Mouse (Mus musculus) testis, adult 2 months (tissue): Measurements from ENCODE around the gene Ccdc142.

Experiments
- CTCF ChIP-seq: fragments of 200-500 bp; IDR thresholded peaks from 2 replicates; pipeline ENCODE4 v1.5.1; 2012; ENCODE audit warnings: low read depth, mild to moderate bottlenecking, inconsistent platforms, low read length, moderate library complexity; ENCODE audit not compliant: control insufficient read depth, insufficient read depth, insufficient replicate concordance
- POLR2A ChIP-seq: fragments of 200-500 bp; IDR thresholded peaks from 2 replicates; pipeline ENCODE4 v1.6.1; 2012; ENCODE audit warnings: low read depth, mild to moderate bottlenecking, inconsistent platforms, low read length, moderate library complexity; ENCODE audit not compliant: control insufficient read depth

DNA sequence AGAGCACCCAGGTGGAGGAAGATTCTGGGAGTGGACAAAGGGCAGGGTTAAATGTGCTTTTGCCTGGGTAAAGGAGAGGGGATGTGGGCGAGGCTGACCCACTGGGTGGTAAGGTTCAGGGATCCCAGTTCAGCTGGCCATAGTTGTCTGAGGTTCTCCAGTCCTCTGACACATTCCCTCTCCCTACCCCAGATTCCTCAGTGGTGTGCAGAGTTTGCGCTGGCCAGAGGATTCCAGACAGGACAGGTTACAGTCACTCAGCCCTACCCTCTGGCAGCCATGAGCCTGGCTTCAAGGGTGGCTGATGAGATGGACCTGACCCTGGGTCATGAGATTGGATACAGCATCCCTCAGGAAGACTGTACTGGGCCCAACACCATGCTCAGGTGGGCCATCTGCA is 42.7 kb upstream of the Ccdc142 start:
- TF ChIP-seq CTCF = no peak
- no peak for TF ChIP-seq POLR2A
